Mouse (Mus musculus) kidney, postnatal 0 days (tissue): Measurements from ENCODE around the gene Sec16a. TPM values are rescaled to one million over a fixed set of nuclear protein-coding genes. Genes with fewer than 3 reads are reported as not detected.

Experiments used
- ATAC-seq: fragments of 200-750 bp; cut with Nextera tagmentation; replicated peaks from 2 replicates; pipeline ENCODE4 v1.8.0; 2017; ENCODE audit warnings: low read depth, moderate number of reproducible peaks, moderate TSS enrichment, moderate library complexity; ENCODE audit not compliant: low FRiP score
- DNase-seq: peaks from one replicate; pipeline ENCODE4 v3.0.0-alpha.2; 2016; ENCODE audit warnings: low spot score
- H3K27ac ChIP-seq: fragments of 300-500 bp; sonication (generic); 2 replicates; pipeline ENCODE4 v1.5.1; 2014; ENCODE audit warnings: mild to moderate bottlenecking
- H3K27me3 ChIP-seq: fragments of 300-500 bp; sonication (generic); 2 replicates; pipeline ENCODE4 v1.6.1; 2014; ENCODE audit warnings: low read length, mixed read lengths; ENCODE audit not compliant: insufficient read depth
- H3K36me3 ChIP-seq: fragments of 300-500 bp; sonication (generic); 2 replicates; pipeline ENCODE4 v1.6.1; 2014; ENCODE audit warnings: low read length, mixed read lengths; ENCODE audit not compliant: insufficient read depth
- H3K4me1 ChIP-seq: fragments of 300-500 bp; sonication (generic); replicated peaks from 2 replicates; pipeline ENCODE4 v1.6.1; 2014; ENCODE audit warnings: antibody characterized with exemption, low read length, mixed read lengths; ENCODE audit not compliant: insufficient read depth
- H3K4me2 ChIP-seq: fragments of 300-500 bp; sonication (generic); 2 replicates; pipeline ENCODE4 v1.6.1; 2014; ENCODE audit warnings: mild to moderate bottlenecking, low read length, moderate library complexity, mixed read lengths
- H3K4me3 ChIP-seq: fragments of 300-500 bp; sonication (generic); replicated peaks from 2 replicates; pipeline ENCODE4 v1.5.1; 2014; ENCODE audit warnings: low read depth, low read length
- H3K9ac ChIP-seq: fragments of 300-500 bp; sonication (generic); 2 replicates; pipeline ENCODE4 v1.6.1; 2014; ENCODE audit warnings: low read depth, low read length
- H3K9me3 ChIP-seq: fragments of 300-500 bp; sonication (generic); replicated peaks from 2 replicates; pipeline ENCODE4 v1.6.1; 2016; ENCODE audit warnings: low read length, inconsistent platforms, mixed read lengths
- CTCF ChIP-seq: IDR thresholded peaks from 2 replicates; pipeline ENCODE4 v1.5.1; 2016; ENCODE audit warnings: antibody characterized with exemption, low read depth, mild to moderate bottlenecking, moderate library complexity
- WGBS: fragments of 180-500 bp; shearing (Covaris S2); extraction: QIAGEN DNeasy Blood & Tissue Kit; methylation state at CpG from one replicate; pipeline ENCODE4 v1.1.7; 2014; 5-methylcytosine and 5-hydroxymethylcytosine counted together
- polyA plus RNA-seq: library from polyadenylated mRNA; unstranded; fragments of >200 nt; fragmentation: Nextera tagmentation; extraction: Ambion mirVana; gene quantifications from 2 replicates; pipeline ENCODE4 v1.2.1, GENCODE M21; 2015

Sec16a gene
- polyA plus RNA-seq, 1 experiment from 2014 or later: 16.6 TPM

- H3K4me1 ChIP-seq: peaks cover 15% of the 10 kb centered on the region
- no peak for TF ChIP-seq CTCF
- no peak overlapping the region for H3K4me3 ChIP-seq
- no peak overlapping the region for H3K4me2 ChIP-seq
- ATAC-seq: no peak
- no peak overlapping the region for H3K9ac ChIP-seq
- WGBS: 93% methylated on average over 6 of the region's 6 CpGs
- no peak overlapping the region for H3K27ac ChIP-seq
- H3K36me3 ChIP-seq: peaks cover 87% of the 10 kb centered on the region
- no peak for DNase-seq
- no peaks in the 10 kb centered on the region for H3K9me3 ChIP-seq
- H3K27me3 ChIP-seq: no peaks in the 10 kb centered on the region
Observed at GRCm38 (mm10) chr2:26463412-26463811, 18.4 kb upstream of the Sec16a start.

DNA sequence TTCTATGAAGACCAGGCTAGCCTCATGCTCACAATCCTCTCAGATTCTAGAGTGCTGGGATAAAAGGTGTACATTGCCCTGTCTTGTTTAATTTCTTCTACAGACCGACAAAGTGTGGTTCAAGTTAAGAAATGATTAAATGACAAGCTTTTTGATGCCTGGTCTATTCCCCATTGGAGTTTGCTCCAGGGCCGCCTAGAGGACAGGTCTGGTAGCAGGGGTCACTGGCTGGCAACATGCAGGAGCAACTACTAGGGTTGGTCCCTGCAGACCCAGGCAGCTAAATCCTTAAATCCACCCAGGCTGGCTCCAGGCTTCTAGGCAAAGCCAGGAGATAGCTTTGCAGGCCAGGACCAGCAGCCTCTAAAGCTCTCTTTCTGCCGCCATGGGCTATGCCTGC, 18.0 kb upstream of the Sec16a start:
- H3K4me3 ChIP-seq: no peak overlapping the region
- peaks cover 19% of the 10 kb centered on the region for H3K4me1 ChIP-seq
- H3K9me3 ChIP-seq: no peaks in the 10 kb centered on the region
- WGBS: 80% methylated on average over 3 of the region's 3 CpGs
- H3K36me3 ChIP-seq: peaks cover 83% of the 10 kb centered on the region
- no peaks in the 10 kb centered on the region for H3K27me3 ChIP-seq
- no peak for ATAC-seq
- TF ChIP-seq CTCF: peak; percentile 21; the same call in 1 of the 2 replicates
- H3K9ac ChIP-seq: no peak overlapping the region
- DNase-seq: no peak
- no peak overlapping the region for H3K27ac ChIP-seq
- no peak overlapping the region for H3K4me2 ChIP-seq

GRCm38 (mm10) chr2:26461667-26462066, 16.7 kb upstream of the Sec16a start:
- Histone ChIP-seq H3K27ac (no peak overlapping the region), H3K27me3 (no peaks in the 10 kb centered on the region), H3K9me3 (no peaks in the 10 kb centered on the region), H3K4me2 (no peak overlapping the region), H3K36me3 (peaks cover 70% of the 10 kb centered on the region), H3K4me3 (no peak overlapping the region), H3K4me1 (peaks cover 20% of the 10 kb centered on the region), H3K9ac (no peak overlapping the region)
- no peak for TF ChIP-seq CTCF
- WGBS: 75% methylated on average over 5 of the region's 5 CpGs
- ATAC-seq (no peak), DNase-seq (no peak)

GRCm38 (mm10) chr2:26460837-26461236, 15.8 kb upstream of the Sec16a start:
- Histone ChIP-seq H3K9me3 (no peaks in the 10 kb centered on the region), H3K9ac (no peak overlapping the region), H3K27ac (no peak overlapping the region), H3K27me3 (no peaks in the 10 kb centered on the region), H3K36me3 (peaks cover 62% of the 10 kb centered on the region), H3K4me3 (no peak overlapping the region), H3K4me2 (no peak overlapping the region), H3K4me1 (peaks cover 20% of the 10 kb centered on the region)
- TF ChIP-seq CTCF: no peak
- no peak for DNase-seq
- 84% methylated on average over 13 of the region's 13 CpGs for WGBS
- ATAC-seq: no peak

GRCm38 (mm10) chr2:26460097-26460646, 15.2 kb upstream of the Sec16a start:
- Histone ChIP-seq H3K4me1 (peaks cover 20% of the 10 kb centered on the region), H3K27me3 (no peaks in the 10 kb centered on the region), H3K27ac (peak overlapping the region; percentile 86; the same call in 1 of the 2 replicates), H3K36me3 (peaks cover 57% of the 10 kb centered on the region), H3K4me2 (no peak overlapping the region), H3K9ac (no peak overlapping the region), H3K4me3 (no peak overlapping the region), H3K9me3 (no peaks in the 10 kb centered on the region)
- no peak for DNase-seq
- ATAC-seq: no peak
- WGBS: 93% methylated on average over 16 of the region's 16 CpGs
- TF ChIP-seq CTCF: no peak

DNA sequence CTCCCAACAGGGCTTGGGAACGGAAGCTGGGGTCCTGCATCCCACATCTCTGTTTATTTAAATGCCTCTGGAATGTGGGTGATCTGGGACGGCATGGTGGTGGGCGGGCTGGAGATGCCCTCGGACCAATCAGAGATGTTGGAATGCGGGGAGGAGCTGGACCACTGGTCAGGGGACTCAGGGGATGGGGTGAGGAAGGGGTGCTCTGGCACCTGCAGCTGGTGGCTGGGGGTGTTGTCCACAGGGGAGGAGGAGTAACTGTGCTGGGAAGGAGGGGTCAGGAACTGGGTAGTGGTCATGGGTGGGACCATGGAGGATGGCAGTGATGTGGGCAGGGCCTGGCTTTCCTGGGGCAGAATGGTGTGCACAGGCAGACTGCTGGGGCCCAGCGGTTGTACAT, 14.5 kb upstream of the Sec16a start:
- Histone ChIP-seq H3K36me3 (peaks cover 50% of the 10 kb centered on the region), H3K4me3 (no peak overlapping the region), H3K9ac (no peak overlapping the region), H3K27me3 (no peaks in the 10 kb centered on the region), H3K27ac (peak overlapping the region; percentile 86; the same call in 1 of the 2 replicates), H3K4me2 (no peak overlapping the region), H3K4me1 (peaks cover 20% of the 10 kb centered on the region), H3K9me3 (no peaks in the 10 kb centered on the region)
- peak; percentile 68 for DNase-seq
- ATAC-seq: peak; percentile 31; the same call in 1 of the 2 replicates
- 49% methylated on average over 6 of the region's 6 CpGs for WGBS
- no peak for TF ChIP-seq CTCF
